In the genomic region with DNA sequence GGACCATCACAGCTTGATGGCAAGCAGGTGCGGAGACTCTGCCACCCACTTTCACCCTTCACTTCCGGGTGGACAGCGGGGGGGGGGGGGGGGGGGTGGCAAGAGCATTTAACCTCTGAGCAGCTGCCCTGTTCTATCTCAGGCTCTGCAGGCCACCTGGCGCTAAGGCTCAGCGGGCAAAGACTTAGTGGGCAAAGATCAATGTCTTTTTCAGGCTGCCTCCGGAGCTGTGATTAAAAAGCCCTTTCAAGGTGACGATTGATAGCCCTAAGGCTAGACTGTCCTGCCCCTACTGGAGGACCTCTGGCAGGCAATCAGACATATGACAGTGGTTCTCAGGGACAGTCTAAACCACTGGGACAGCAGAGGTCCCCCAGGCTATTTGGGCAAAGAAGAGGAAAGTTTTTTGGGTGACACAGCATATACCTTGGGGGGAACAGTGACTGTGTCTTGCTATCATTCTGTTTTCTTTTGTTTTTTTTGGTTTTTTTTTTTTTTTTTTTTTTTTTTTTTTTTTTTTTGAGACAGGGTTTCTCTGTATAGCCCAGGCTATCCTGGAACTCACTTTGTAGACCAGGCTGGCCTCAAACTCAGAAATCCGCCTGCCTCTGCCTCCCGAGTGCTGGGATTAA, we compare ENCODE assay signal across 10 mouse cellular contexts. TPM values are rescaled to one million over a fixed set of nuclear protein-coding genes. Genes with fewer than 3 reads are reported as not detected.
DNase-seq lines count a peak whose midpoint lies in the region; ATAC-seq and TF ChIP-seq lines count a peak whose summit lies in the region.
"Had no signal": no experiment of that assay in that cellular context is flagged by ENCODE, and none has a peak within 500 bp of the region (broad histone marks: within the 10 kb centered on the region; RNA-seq: fewer than 3 reads in every experiment).

No protein-coding gene starts in this region.

- TF ChIP-seq POLR2A in thymus, adult 2 months (IDR thresholded peaks at IDR 0.05; ENCODE audit: control insufficient read depth, extremely low read depth, insufficient read depth, low read length, poor library complexity) = no peak

- TF ChIP-seq CTCF in thymus, adult 2 months (IDR thresholded peaks at IDR 0.05; ENCODE audit: borderline replicate concordance, control insufficient read depth, extremely low read depth, insufficient read depth, low read length, poor library complexity) = no peak

- H3K4me1 ChIP-seq in heart, embryonic 10.5 days = peaks cover 54% of the 10 kb centered on the region
- peaks cover 38% of the 10 kb centered on the region for H3K4me1 ChIP-seq in hindbrain, embryonic 15.5 days (replicated peaks)
- H3K4me1 ChIP-seq in midbrain, embryonic 13.5 days (replicated peaks) = peaks cover 40% of the 10 kb centered on the region
- no peaks in the 10 kb centered on the region for H3K4me1 ChIP-seq in thymus, adult 2 months (replicated peaks; ENCODE audit: control insufficient read depth, insufficient read depth, low read length)

- peak overlapping the region; percentile 70 for H3K27ac ChIP-seq in heart, embryonic 10.5 days
- peak overlapping the region; percentile 78 for H3K27ac ChIP-seq in hindbrain, embryonic 15.5 days (replicated peaks)
- H3K27ac ChIP-seq in midbrain, embryonic 13.5 days = peak overlapping the region; percentile 84
- no peak overlapping the region for H3K27ac ChIP-seq in thymus, adult 2 months (ENCODE audit: control insufficient read depth, insufficient read depth, low read length)

- no peaks in the 10 kb centered on the region; the same call in 1 of the 2 replicates for H3K27me3 ChIP-seq in heart, embryonic 10.5 days (ENCODE audit: insufficient read depth, poor library complexity, severe bottlenecking)
- H3K27me3 ChIP-seq in hindbrain, embryonic 15.5 days = no peaks in the 10 kb centered on the region
- 0 out of 2 replicates have a peak, but pooled peaks cover 6% of the 10 kb centered on the region for H3K27me3 ChIP-seq in midbrain, embryonic 13.5 days
- H3K27me3 ChIP-seq in thymus, adult 2 months (ENCODE audit: control insufficient read depth, insufficient read depth, low read length) = no peaks in the 10 kb centered on the region

- H3K9ac ChIP-seq in hindbrain, embryonic 15.5 days = no peak overlapping the region; the same call in 1 of the 2 replicates
- no peak overlapping the region for H3K9ac ChIP-seq in midbrain, embryonic 13.5 days (replicated peaks)

- H3K4me3 ChIP-seq in heart, embryonic 10.5 days = peak overlapping the region; percentile 48
- H3K4me3 ChIP-seq in hindbrain, embryonic 15.5 days = no peak overlapping the region
- peak overlapping the region; percentile 8 for H3K4me3 ChIP-seq in midbrain, embryonic 13.5 days (replicated peaks)
- no peak overlapping the region for H3K4me3 ChIP-seq in thymus, adult 2 months (ENCODE audit: control insufficient read depth, insufficient read depth, low read length)

- H3K36me3 ChIP-seq in heart, embryonic 10.5 days = no peaks in the 10 kb centered on the region
- no peaks in the 10 kb centered on the region for H3K36me3 ChIP-seq in hindbrain, embryonic 15.5 days
- no peaks in the 10 kb centered on the region for H3K36me3 ChIP-seq in midbrain, embryonic 13.5 days
- H3K36me3 ChIP-seq in thymus, adult 2 months (ENCODE audit: control insufficient read depth, insufficient read depth, low read length) = no peaks in the 10 kb centered on the region

- WGBS in heart, embryonic 10.5 days = 20% methylated on average over 9 of the region's 9 CpGs
- 28% methylated on average over 8 of the region's 9 CpGs for WGBS in hindbrain, embryonic 15.5 days
- 25% methylated on average over 9 of the region's 9 CpGs for WGBS in midbrain, embryonic 13.5 days
- 35% methylated on average over 9 of the region's 9 CpGs for WGBS in thymus, adult 2 months

- peak overlapping the region; percentile 35 for H3K4me2 ChIP-seq in hindbrain, embryonic 15.5 days
- H3K4me2 ChIP-seq in midbrain, embryonic 13.5 days (replicated peaks) = peak overlapping the region; percentile 42

- no peak for ATAC-seq in hindbrain, embryonic 15.5 days (ENCODE audit: low FRiP score, low read depth)
- ATAC-seq in midbrain, embryonic 13.5 days = no peak

- H3K9me3 ChIP-seq in heart, embryonic 10.5 days = no peaks in the 10 kb centered on the region
- no peaks in the 10 kb centered on the region for H3K9me3 ChIP-seq in hindbrain, embryonic 15.5 days
- H3K9me3 ChIP-seq in midbrain, embryonic 13.5 days = no peaks in the 10 kb centered on the region

- no peak for DNase-seq in heart, embryonic 10.5 days (ENCODE audit: low spot score)
- DNase-seq in heart, postnatal 4 days = no peak
- peak; percentile 37 for DNase-seq in embryo, embryonic 9.5 days (ENCODE audit: extremely low spot score)
- no peak for DNase-seq in ovary, postnatal 14 days (ENCODE audit: low spot score)
- DNase-seq in thymus, adult 2 months = no peak
- DNase-seq in thymus, postnatal 10 days (ENCODE audit: low spot score in 2 of 2) = no peak
- DNase-seq: cerebellum, adult 9-10 months; gastrocnemius, postnatal 25 days had no signal

RNA-seq across cellular contexts. Expression of gene Sec14l1, which starts 54.1 kb away (rescaled TPM):
- 46.2 and 56.0 TPM in 2 replicates for polyA plus RNA-seq in heart, embryonic 10.5 days (2016; fragmentation: Nextera tagmentation; extraction: Ambion mirVana)
- 10 to 100 TPM; 78.4 to 81.7 TPM for total RNA-seq in heart, postnatal 4 days (2021)
- polyA plus RNA-seq in hindbrain, embryonic 15.5 days (2015; fragmentation: Nextera tagmentation; extraction: Ambion mirVana) = 57.2 and 63.0 TPM in 2 replicates
- polyA plus RNA-seq in midbrain, embryonic 13.5 days (2015; fragmentation: Nextera tagmentation; extraction: Ambion mirVana) = 62.4 and 67.0 TPM in 2 replicates
- polyA plus RNA-seq in thymus, adult 2 months (2012; rRNA removed) = 75.6 and 84.8 TPM in 2 replicates

Comparison
In these comparisons a context has a peak if more than half of its experiments do, and no peak if none do; other contexts are left out.
1. H3K4me3 ChIP-seq: peak in heart, embryonic 10.5 days (single experiment) and midbrain, embryonic 13.5 days (single experiment); none in hindbrain, embryonic 15.5 days (single experiment) and thymus, adult 2 months (single experiment).